Mouse (Mus musculus): Measurements from ENCODE around the gene Gsta4.
"Not testable (repeated sequence)": the region's sequence is repeated elsewhere in the genome, so short reads cannot be mapped to it uniquely, and the experiment has no call there.

The Gsta4 gene

DNA sequence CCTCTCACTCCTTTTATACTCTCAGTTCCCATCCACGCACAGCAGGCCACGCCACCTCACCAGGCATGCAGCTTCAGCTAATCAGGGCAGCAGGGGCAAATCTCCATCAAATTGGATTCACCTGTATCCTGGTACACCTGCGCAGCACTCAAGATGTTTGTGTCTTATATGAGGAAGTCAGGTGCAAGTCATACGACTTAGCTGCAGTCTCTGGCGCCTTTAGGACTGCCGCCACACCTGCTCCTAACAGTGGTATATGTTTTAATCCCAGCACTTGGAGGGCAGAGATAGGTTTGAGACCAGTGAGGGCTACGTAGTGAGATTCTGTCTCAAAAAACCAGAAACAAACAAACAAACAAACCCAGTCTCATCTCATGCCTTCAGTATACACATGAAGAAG, at the start of gene Gsta4:
Gene Gsta4, plus strand, starts transcription at position 301 of the 400 bp plus-strand sequence.
- DNase-seq (ENCODE audit: low read depth, low spot score) = not testable (repeated sequence)

- no peak for DNase-seq (ENCODE audit: low read depth, low spot score)
These were observed 46.9 kb upstream of the Gsta4 start for GRCm38 (mm10) chr9:78135658-78136057.

- DNase-seq (ENCODE audit: low read depth, low spot score) = no peak
These were observed 44.4 kb upstream of the Gsta4 start for GRCm38 (mm10) chr9:78138044-78138676.

DNA sequence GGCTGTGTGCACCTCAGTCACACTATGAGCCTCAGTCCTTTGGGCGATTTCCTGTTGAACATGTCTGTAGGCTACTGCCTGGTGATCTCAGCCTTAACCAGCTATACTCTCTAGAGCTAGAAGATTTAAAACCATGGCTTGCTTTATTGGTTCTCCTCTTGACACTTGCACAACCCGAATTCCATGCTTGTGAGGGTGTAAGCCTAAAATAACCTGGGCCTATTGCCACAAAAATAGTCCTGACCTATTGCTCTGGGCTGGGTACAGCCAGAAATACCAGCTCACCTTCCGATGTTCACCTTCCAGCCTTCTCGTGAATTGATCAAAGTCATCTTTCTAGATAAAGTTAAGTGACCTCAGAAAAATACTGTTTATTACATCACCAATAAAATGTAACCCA, 43.1 kb upstream of the Gsta4 start:
- DNase-seq (ENCODE audit: low read depth, low spot score) = no peak

DNA sequence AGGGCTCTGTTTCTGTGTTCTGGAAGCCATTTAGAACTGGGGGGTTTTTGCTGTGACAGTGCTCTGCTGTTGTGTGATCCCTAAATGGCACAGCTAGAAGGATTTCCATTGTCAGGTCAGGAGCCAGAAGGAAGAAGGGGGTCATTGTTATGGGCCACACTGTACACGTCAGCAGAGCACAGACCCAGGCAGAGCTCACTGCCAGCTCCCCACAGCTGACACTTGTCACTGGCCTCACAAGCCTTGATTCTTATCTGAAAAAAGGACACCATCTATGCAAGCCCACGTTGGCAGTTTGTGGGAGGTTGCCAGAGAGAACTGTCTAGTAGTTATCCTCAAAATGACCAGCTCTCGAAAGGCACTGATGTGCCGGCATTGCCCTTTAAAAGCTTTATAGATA, 36.5 kb upstream of the Gsta4 start:
- DNase-seq (ENCODE audit: low read depth, low spot score) = no peak

DNA sequence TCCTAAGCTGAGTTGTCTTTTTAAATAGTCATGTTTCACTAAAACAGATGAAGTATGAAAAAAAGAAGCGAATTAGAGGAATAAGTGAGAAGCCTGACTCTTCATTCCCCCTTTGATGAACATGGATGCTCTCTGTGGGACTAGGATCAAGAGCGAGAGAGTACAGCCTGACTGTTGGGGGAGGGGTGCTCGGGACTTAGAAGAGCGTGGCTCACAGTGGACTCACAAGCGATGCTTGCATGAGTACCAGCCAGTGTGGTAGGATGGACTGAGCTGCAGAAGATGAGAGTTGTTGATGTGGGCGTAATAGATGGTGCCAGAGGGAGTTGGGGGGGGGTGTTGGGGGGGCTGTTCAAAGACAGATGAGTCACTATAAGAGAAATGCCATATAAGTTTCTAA, 35.9 kb upstream of the Gsta4 start:
- DNase-seq (ENCODE audit: low read depth, low spot score) = no peak

DNA sequence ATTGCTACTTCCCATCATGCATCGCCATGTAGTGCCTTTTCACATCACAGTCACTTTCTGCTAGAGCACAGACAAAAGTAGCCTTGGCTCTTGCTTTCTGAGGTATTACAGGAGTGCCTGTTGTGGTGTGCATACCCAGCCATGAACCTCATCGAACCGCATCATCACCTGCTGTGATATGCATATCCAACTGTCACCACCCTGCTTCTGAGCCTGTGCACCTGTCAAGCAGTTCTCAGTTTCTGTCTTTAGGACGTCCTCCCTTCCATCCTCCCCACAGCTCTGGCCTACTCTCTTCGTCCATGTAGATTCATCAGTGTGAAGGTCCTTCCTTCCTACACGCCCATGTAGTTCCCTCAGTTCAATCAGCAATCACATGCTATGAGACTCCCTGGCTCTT, 34.4 kb upstream of the Gsta4 start:
- no peak for DNase-seq (ENCODE audit: low read depth, low spot score)

DNA sequence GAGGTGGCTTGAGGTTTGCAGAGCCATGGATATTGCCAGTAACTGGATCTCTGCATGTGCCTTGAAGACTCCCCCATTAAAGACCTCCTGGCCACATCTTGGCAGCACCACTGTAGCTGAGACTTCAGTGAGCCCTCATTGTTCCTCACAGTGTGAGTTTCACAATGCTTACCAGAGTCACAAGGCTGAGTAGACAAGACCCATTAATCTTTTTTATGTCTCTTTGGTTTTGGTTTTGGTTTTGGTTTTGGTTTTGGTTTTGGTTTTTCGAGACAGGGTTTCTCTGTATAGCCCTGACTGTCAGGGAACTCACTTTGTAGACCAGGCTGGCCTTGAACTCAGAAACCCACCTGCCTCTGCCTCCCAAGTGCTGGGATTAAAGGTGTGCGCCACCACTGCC, 32.8 kb upstream of the Gsta4 start:
- not testable (repeated sequence) for DNase-seq (ENCODE audit: low read depth, low spot score)

DNA sequence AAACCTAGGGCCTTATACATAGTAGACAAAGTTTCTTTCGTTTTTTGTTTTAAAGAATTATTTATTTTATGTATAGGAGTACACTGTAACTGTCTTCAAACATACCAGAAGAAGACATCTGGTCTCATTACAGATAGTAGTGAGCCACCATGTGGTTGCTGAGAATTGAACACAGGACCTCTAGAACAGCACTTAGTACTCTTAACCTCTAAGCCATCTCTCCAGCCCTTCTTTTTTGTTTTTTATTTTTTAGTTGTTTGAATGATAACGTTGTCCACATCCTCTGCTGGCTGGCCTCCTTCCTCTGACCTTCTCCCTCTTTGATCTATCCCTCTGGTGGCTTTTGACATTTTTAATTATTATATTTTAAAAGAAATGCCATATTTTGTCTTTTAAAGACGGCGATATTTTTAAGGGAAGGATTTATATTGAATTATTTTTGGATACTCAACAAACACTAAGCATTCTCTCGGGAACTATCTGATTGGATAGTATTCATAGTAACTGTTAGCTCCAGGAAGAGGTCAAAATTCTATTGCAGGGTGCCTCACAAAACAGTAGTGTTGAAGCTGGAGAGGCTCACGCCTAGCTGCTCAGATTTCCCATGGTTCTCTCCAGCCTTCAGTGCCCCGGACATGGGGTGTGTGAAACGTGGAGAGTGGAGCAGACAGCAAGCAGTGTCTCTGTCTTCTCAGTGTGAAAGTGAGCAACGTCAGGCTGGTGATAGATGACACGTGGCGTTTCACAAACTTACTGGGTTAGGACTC, 28.2 kb upstream of the Gsta4 start:
- no peak for DNase-seq (ENCODE audit: low read depth, low spot score)

GRCm38 (mm10) chr9:78157221-78157620, 25.4 kb upstream of the Gsta4 start:
- no peak for DNase-seq (ENCODE audit: low read depth, low spot score)

DNA sequence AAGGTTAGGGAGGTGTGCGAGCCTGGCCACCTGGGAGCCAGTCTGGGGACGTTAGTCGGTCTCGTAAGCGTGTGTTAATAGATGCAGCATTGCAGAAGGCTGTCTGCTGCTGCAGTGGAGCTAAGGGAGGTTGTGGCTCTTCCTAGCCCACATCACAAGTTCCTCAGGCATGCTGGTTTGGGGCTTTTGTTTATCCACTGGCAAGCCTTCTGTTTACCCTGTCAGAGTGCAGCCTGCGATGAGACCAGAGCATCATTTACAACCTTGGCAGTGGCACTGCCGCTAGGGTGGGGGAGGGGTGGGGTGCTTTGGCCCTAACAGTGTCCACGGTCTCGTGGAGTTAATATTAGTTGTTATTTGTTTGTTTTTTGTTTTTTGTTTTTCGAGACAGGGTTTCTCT, 19.3 kb upstream of the Gsta4 start:
- no peak for DNase-seq (ENCODE audit: low read depth, low spot score)

DNA sequence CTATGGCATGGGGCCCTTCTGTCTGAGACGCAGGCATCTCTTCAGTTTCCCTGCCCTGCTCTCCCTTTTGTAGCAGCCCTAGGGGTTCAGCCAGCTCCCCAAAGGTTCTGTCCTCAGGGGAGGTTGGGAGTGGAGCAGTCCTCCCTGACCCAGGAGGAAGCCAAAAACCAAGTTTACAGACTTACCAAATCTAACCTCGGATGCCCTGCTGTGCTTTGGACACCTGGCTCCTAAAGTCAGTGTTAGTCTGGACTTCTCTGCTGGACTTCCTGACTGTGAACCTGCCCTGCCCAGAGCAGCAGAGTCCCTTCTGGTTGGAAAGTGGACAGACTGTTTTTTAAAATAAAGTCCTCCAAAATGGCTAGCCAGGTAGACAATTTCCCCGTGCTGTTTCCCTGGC, 17.8 kb upstream of the Gsta4 start:
- no peak for DNase-seq (ENCODE audit: low read depth, low spot score)

DNA sequence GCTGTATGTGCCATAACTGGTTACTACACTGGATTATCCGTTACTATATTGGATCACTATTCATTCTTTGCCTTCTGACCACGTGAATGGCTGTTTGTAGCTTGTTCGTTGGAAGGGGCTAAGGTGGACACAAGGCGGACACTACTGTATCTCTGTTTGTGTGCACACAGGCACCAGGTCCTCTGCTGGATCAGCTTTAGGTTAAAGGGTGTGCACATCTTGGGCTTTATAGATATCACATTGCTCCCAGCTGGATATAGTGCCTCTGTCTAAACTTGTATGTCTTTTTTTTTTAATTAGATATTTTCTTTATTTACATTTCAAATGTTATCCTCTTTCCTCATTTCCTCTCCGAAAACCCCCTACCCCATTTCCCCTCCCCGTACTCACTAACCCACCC, 17.1 kb upstream of the Gsta4 start:
- DNase-seq (ENCODE audit: low read depth, low spot score) = no peak

DNA sequence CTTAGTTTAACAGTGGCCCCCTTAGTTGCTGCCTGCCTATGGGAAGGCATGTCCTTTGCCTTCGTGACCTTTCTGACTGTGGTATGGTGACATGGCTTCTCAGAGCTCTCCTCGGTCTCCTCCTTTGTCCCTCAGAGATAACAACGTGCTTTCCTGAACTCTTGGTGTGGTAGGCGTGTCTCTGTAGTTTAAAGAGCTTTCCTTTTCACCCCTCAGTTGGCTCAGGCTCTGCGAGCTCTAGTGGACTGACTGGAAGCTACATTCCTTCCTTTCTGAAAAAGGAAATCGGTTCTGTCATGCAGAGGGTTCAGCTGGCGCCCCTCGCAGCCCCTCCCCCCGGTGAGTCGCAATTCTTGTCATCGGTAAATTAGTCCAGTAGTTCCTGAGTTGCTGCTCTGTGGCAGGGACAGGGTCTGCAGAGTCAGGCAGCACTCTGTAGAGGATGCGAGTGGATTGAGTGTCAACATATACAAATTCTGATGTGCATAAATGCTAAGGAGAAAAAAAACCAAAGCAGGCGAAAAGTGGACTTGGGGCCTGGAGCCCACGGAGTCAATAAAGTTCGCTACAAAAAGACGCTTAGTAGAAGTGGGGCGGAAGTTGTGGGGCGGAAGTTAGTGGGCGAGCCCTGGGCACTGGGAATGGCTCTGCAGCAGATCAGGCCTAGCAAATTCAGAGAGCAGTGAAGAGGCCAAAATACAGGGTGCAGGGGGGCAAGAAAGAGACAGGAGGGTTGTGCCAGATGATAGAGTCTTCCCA, 15.7 kb upstream of the Gsta4 start:
- DNase-seq (ENCODE audit: low read depth, low spot score) = peak; percentile 87

DNA sequence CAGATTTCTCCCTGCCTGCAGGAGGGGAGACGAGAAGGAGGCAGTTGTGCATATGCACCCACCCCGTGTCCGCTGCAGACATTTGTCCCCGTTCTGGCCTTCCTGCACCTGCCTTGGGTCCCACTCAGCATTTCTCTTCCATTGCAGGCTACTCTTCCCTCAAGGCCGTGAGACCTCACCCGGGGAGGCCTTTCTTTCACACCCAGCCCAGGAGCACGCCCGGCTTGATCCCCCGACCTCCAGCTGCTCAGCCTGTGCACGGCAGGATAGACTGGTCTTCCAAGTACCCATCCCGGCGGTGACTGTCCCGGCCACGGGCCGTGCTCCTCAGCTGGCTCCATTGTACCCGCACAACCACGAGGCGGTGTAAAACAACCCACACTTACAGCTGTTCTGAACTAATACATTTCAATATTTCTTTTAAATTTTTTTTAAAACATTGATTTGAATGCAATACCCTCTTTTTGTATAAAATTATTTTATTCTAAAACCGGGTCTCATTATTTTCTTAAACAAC, 15.1 kb upstream of the Gsta4 start:
- peak; percentile 64 for DNase-seq (ENCODE audit: low read depth, low spot score)

DNA sequence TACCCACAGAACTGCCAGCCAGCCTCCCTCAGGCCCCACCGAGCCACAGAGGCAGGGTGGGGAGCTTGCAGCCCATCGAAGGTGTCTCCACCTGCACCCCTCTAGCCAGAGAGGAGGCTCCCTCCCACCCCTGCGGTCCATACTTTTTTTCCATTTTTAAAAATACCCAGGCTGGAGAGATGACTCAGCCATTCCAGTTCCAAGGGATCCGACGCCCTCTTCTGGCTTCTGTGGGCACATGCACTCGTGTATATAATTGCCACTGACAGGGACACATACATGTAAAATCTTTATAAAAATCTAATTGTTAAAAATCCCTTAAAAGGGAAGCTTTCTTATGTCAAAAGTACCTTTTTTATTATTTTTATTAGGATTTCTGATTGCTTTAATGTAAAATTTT, 13.7 kb upstream of the Gsta4 start:
- peak; percentile 71 for DNase-seq (ENCODE audit: low read depth, low spot score)

DNA sequence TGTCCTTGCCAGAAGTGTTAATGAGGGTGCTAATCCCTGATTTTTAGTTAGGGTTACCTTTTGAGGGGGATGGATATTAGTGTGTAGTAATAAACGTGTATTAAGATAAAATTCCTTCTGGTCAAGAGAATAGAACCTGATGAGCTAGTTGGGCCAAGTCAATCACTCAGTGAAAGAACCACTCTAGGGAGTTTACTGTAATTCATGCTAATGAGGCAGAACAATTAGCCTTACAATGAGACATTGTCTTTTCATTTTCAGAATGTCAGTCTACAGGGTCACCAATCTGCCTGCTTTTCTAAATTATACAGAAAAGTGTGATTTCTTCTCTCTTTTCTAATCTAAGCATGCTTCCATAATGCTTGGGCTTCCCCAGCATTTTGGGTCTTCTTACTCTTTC, 8.6 kb upstream of the Gsta4 start:
- DNase-seq (ENCODE audit: low read depth, low spot score) = no peak

GRCm38 (mm10) chr9:78174925-78175276, 7.7 kb upstream of the Gsta4 start:
- DNase-seq (ENCODE audit: low read depth, low spot score) = not testable (repeated sequence)

GRCm38 (mm10) chr9:78175277-78176200, 7.0 kb upstream of the Gsta4 start:
- DNase-seq (ENCODE audit: low read depth, low spot score) = peak; percentile 96

- peak; percentile 93 for DNase-seq (ENCODE audit: low read depth, low spot score)
These were observed 6.3 kb upstream of the Gsta4 start for GRCm38 (mm10) chr9:78176201-78176727.

GRCm38 (mm10) chr9:78176831-78177230, 5.7 kb upstream of the Gsta4 start:
- DNase-seq (ENCODE audit: low read depth, low spot score) = no peak
